Mouse (Mus musculus): ENCODE data around the gene Axl.
"Not testable (repeated sequence)": the region's sequence is repeated elsewhere in the genome, so short reads cannot be mapped to it uniquely, and the experiment has no call there.

The Axl gene

DNA sequence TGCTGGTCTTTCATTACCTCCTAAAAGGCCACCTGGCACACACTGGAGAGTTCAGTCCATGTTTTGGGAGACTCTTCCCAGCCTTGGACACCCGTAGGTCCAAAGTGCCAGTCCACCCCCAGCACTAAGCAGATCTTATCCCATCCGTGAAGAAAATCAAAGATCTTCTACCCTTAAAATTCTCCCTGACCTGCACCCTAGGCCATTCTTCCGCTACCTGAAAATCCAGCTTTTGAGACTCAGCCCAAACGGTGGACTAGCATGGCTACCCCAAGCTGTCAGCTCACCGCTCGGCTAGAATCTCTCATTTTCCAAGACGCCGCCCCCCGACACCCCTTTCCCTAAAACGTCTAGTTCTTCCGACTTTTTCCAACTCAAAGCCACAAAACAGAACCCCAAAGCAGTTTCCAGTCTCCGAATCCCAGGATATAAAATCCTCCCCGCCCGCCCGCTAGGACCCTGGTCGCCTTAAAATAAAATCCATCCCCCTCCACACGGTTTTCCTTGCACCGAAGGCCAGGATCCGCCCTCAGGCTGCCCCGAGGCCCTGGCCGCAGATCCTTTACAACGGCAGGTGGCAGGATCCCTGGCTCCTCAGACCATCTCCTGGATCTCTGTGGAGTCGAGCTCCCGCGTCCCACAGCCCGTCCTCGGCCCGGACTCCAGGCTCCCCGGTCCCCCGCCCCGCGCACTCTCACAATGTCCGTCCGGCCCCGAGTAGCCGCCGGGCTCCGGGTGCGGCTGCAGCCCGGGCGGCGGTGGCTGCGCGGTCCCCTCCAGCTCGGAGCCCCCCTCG lies 34.7 kb downstream of the Axl start:
- DNase-seq (ENCODE audit: low read depth), result peak; percentile 25

DNA sequence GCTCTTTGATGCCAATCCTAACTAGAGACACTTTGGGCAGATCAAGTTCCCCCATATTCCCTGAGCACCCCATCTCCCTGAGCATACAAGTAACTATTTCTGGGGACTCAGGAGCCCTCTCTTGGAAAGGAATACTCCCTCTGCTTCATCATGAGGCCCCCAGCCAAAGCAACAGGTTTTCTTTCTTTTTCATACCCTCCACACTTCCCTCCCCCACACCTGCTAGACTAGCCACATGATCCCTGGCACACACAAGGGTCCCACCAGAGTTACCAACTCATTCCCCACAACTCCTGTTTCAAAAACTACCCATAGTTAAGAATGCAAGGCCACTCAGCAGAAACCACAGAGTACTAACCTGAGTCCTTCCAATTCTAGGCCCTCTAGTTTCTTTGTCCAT lies 35.4 kb downstream of the Axl start:
- peak; percentile 18 for DNase-seq (ENCODE audit: low read depth)

DNA sequence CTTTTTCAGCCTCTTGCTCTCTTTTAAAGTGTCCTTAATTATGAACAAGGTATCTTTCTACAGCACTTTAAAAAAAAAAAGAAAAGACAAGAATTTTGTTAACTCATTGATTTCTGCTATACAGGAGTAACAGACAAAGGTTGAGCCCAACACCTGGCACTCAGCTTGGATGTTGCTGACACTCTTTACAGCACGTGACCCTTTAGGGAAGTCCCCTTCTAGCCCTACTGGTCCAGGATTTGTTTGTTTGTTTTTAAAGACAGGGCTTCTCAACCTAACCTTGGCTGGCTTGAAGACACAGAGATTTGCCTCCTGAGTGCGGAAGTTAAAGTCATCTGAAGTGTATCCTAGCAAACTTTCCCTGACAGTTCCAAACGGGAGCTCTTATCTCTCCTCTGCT lies 41.7 kb downstream of the Axl start:
- no peak for DNase-seq (ENCODE audit: low read depth)

DNA sequence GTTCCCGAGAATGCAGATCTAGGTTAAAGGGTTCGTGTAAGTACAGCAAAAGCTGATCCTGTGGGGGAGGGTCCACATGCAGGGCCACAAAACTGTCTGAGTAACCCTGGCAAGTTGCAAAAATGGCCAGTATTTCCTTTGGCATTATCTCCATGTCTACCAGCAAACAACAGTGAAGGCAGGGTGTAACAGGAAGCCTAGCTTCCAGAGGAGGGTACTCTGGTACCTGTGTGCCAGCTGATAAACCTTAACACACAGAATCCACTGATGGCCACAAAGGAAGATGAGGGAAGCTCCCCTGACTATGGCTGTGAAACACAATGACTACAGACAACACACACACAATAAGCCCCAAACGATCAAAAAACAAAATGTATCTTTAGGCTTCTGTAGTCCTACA lies 50.2 kb downstream of the Axl start:
- DNase-seq (ENCODE audit: low read depth), result no peak

DNA sequence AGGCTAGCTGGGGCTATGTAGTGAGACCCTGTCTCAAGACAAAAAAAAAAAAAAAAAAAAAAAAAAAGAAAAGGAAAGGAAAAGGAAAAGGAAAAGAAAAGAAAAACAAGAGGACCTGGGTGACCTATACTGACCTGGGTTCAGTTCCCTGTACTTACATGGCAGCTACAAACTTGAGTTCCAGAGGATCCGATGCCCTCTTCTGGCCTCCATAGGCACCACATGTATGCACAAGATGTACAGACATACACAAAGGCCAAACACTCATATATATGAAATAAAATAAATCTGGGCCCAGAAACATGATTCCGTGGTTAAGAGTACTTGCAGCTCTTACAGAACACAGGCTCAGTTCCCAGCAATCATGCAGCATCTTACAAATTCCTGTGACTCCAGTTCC lies 51.6 kb downstream of the Axl start:
- DNase-seq (ENCODE audit: low read depth), result peak; percentile 70

DNA sequence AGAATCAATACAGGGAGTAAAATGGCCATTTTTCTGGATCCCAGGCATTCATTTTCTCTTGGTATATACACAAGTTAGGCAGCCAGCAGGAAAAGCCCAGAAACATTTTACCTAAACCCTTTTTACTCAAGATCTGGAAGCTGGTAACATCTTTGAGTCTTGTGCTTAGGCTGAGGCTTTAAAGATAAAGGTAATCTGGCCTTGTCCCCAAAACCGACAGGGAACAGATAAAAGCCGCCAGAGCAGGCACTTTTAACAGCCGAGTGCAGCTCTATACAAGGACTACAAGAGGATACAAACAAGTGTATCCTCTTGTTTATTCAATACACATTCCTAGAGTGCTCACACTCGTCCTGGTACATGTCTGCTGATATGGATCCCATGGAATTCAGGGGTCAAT lies 53.5 kb downstream of the Axl start:
- DNase-seq (ENCODE audit: low read depth), result no peak

DNA sequence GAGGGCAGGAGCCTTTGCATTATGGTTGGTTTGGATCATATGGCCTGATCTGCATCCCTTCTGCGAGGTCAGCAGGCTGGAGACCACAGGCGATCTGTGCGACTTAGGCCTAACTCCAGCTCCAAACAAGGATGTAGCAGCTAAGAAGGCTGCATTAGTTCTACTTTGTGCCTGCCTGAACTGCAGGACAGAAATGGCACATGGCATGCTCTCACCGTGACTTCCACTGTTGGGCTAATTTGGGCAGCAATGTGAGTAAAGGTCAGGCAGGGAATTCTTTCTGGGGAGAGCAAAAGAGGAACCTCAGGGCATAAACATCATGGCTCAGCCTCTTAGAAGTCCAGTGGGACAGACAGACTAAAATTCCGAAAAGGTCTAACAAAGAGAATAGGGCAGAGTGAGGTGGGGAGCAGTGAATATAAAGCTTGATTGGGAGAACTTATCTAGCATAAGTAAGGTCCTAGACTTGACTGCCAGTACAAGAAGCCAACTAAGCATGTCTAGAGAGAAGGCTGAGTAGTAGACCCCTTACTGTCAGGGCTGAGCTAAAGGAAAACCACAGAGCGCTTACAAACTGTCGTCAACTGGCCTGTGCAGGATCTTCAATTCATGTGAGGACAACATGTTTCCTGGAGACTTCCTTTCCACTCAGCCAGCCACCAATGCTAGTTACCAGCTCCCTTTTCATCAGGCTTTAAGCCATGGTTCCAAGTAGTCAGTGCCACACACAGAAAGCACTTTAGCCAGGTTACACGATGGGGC lies 57.0 kb downstream of the Axl start:
- DNase-seq (ENCODE audit: low read depth), result peak; percentile 88

DNA sequence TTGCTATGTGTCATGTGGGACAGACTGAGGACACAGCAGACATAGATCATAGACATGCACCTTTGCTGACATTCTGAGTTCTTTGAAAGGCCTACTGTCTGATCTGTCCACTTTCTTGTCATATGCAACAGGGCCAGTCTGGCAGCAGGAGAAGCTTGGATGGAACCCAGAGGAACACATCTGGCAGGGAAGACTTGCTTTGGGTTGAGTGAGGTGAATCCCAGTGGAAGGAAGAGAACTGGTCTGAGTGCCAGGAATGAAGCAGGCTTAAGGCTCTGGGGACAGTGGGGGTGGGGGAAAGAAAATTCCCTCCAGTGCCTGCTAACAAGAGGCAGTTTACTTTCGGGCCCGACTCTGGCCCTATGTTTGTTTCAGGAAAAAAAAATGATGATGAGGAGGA lies 58.6 kb downstream of the Axl start:
- no peak for DNase-seq (ENCODE audit: low read depth)

DNA sequence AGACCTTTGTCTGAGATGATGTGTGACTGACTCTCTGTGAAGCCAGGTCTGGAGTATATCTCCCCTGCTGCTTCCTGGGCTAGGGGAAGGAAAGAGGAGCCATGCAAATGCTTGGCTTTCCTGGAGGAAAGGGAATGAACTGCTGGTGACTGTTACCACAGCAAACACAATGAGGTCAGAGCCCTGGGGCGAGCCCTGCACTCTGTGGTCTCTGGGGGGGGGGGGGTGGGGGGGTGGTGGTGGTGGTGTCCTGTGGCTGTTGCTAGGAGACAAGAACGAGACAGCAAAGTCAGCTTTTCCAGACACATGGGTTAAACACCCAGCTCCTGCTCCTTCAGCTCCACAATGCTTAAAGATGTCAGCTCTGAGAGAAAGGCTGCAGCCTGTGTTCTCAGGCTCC lies 59.1 kb downstream of the Axl start:
- peak; percentile 62 for DNase-seq (ENCODE audit: low read depth)

DNA sequence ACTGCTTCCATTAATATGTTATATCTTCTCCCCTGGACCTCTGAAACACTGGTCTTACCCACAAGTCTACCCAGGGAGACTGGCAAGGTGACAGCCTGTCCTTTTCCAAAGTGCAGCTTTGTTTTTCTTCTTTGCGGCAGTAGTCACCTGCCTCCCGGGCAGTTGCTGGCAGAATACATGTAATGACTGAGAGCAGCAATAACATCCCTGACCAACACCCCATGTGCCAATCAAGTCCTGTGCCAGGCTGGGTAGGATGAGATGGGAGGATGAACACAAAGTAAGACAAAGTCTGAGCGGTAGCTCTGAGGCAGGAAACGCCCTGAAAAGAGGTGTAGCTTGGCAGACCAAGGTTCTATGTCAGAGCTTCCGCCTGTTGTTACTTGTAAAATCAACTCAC lies 60.7 kb downstream of the Axl start:
- no peak for DNase-seq (ENCODE audit: low read depth)

DNA sequence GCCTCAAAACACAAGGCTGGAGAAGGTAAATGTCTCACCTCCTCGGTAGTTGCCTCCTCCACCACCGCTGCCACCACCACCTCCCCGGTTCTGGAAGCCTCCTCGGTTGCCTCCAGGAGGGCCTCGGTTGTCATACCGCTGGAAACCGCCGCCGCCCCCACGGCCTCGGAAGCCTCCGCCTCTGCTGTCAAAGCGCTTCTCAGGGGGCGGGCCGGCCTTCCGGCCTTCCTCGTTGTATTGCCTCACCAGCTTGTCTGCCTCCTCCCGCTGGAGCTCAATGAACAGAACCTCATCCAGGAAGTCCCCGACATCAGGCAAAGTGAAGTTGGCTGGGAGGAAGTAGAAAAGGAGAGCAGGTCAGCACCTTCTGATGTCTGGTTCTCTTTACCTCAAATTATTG lies 62.6 kb downstream of the Axl start:
- DNase-seq (ENCODE audit: low read depth), result no peak

DNA sequence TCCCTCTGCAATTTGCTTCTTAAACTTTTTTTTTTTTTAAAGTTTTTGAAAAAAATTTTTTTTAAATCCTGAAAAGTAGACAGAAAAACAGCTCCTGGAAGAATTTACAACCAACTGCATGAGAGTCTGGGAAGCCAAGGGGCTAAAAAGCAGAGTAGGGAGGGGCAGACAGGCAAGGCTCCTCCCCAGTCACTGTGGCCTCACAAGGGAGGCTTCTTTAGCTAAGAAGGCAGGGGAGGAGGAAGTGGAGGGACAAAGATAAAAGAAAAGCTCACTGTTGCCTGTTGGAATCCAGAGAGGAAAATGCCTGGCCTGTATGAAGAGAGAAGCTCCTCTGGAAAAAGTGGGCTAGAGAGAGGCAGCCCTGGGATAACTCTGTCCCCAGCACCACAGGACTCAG lies 66.7 kb downstream of the Axl start:
- DNase-seq (ENCODE audit: low read depth), result not testable (repeated sequence)

DNA sequence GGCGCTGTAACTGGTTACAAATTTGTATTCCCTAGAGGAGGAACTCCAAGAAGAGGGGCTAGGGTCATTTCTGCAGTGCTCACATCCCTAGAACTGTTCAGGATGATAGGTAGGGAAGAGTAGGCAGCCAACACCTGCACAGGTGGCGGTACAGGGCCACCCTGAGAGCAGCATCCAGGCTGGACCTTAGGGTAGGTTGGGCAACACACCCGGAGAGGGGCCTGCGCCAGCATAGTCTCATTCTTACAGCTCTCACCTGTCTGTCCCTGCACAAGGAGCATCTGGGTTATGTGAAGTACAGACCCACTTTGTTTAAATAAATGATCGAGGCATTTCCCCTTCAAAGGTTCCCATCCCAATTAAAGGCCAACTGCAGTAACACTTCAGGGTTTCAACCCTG lies 67.7 kb downstream of the Axl start:
- no peak for DNase-seq (ENCODE audit: low read depth)

DNA sequence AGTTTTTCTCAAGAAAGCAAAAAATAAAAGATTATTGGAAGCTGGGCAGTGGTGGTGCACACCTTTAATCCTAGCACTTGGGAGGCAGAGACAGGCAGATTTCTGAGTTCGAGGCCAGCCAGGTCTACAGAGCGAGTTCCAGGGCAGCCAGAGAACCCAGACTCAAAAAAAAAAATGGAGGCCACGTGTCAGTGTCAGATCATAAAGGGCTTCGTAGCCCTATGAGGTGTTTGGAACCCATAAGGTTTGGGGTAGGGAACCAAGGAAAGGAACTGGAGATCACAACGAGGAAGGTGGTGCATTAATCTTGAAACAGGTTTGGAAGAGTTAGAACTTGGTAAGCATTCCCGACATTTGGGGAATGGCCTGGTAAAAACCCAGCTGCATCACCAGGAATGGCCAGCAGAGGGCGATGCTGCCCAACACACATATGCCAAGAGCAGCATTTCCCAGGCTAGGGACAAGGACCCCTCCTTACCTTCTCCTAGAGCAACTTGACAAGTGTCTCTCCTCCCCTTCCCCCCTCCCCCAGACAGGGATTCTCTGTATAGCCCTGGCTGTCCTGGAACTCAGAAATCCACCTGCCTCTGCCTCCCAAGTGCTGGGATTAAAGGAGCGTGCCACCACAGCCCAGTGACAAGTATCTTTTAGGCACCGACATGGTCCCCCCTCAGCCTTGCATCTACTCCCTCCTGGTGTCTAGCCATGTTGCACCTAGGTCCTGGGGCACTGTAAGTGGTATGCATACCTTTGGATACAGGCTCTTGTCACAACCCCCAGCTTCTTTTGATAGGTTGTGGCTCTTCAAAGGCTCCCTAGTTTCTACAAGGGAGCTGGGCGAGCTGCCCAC lies 68.5 kb downstream of the Axl start:
- peak; percentile 81 for DNase-seq (ENCODE audit: low read depth)

DNA sequence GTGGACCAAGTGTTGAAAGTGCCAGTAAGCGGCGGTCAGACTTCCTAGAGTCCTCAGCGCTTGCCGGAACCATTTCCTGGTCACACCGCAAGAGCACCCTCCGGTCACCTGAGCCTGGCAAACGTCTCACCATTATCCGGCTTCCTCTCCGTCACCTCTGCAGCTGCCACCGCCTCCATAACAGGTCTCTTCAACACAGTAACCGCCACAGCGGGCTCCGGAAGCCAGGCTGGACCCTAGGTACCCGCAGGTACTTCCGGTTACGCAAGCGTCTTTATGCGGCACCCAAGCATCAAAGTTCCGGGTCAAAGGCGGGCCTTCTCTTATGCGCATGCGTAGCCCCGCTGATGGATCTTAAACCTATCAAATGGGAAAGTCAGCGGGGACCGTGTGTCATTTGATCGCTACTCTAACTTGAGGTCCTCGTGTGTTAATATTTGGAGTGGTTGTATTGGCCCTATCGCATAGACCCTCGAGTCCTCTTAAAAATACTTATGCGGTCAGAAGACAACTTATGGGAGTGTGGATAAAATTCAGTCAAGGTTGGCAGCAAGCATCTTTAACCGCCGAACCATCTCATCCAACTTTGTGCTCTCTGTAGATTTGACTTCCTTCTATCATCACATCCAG lies 69.6 kb downstream of the Axl start, which contains the start of gene Ccdc97:
Gene Ccdc97, minus strand, starts transcription at position 301 of the 630 bp plus-strand sequence.
- peak; percentile 98 for DNase-seq (ENCODE audit: low read depth)

DNA sequence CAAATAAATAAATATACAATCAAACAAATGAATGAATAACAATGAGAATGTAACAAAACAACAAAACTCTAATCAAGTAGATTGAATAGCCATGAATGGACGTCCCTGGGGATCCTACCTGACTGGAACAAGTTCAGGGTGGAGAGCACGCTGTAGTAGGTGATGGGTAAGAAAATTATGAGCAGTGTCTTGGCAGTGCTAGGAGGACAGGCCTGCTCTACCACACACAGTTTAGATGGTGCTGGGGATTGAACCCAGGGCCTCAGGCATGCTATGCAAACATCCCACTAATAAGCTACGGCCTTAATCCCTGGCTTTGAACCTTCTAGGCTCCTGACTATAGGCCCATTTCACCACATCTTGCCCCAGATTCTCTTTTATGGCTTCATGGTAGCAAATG lies 71.0 kb downstream of the Axl start:
- no peak for DNase-seq (ENCODE audit: low read depth)

DNA sequence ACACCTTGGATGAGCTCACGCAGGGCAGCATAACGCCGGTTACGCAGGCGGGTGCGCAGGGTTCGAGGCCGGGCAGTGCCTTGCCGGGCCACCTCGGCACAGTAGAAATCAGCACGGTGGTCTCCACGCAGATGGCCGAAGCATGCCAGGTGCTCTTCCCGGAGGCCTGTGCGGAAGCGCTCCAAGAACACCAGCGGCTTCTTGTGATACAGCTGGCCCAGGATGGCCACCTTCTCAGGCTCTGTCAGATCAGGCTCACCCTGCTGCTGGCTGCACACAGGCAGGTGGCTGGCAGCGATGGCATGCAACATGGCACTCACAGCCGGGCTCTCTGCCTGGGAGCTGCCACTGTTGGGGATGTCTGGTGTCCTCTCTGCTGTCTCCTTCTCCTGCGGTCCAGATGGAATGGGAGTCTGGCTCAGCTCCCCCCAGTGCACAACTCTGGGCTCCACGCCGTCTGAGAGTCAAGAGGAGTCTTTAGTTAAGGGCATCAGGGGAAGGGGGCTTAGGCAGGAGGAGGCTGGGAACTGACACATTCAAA lies 72.7 kb downstream of the Axl start:
- DNase-seq (ENCODE audit: low read depth), result no peak

DNA sequence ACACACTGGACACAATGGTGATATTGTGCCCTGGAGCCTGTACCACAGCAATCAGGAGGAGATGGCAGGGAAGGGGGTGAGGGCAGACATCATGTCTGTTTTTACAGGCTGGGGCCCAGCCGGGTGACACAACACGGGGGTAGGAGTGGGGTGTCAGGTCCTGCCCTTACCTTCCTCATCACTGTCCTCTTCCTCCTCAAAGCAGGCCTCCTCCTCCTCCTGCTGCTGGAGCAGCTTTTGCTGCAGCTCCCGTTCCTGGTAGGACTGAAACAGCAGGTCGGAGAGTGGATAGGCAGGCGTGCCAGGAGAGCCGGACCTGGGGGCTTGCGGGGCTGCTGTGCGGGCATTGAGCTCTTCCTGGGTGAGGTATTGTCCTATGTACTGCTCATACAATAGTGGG lies 73.9 kb downstream of the Axl start:
- no peak for DNase-seq (ENCODE audit: low read depth)

DNA sequence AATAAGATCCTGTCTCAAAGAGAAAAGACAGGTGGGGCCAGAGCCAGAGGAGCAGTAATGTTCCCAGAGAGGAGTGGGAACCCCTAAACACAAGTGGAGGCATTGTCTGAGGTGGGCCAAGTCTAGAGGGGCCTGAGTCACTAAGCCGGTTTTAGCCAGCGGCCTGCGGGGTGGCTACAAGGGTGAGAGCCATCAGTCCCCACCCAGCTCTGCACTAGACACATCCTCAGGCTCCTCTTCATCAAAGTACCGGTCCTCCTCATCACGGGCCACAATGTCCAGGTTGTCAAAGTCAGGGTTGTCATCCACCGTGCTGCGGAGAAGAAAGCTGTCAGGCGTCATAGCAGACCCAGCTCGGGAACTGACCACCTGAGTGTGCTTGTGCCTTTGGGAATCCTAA lies 75.7 kb downstream of the Axl start:
- no peak for DNase-seq (ENCODE audit: low read depth)

DNA sequence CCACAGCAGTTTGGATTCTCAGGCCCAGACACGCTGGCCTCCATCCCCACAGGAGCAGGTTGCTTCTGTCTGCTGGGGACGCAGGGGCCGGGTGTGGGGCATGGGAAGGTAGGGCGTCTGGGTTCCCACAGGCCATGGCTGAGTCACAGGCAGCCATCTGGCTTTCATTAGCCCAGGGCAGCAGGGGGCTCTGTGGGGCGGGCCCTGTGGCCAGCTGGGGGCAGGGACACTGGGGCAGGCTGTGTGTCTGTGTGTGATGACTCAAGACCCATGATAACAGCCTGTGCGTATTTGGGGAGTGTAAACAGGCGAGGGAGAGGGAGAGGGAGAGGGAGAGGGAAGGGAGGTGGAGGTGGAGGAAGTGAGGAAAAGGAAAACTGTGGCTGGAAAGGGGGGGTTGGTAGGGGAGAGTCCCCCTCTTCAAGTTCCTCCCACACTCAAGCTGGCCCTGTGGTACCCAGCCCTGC lies 76.7 kb downstream of the Axl start:
- peak; percentile 94 for DNase-seq (ENCODE audit: low read depth)

DNA sequence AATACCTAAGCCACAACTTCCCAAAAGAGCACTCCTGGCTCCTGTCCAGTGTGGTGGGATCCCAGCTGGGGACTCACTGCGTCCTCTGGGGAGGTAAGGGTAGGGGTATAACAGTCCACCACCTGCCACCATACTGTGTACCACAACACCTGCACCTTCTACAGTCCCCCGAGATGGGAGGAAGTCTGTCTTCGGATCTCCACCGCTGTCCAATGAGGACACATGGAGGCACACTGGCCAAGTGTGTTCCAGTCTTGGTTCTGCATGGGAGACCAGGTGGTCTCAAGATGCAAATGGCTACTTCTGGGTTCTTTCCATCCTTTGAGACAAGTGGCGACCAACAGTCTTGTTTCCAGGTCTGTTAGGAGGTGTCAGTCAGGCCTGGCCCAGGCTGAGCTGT lies 77.3 kb downstream of the Axl start:
- DNase-seq (ENCODE audit: low read depth), result no peak

Data from 416B (cell line).